Mouse (Mus musculus): Measurements from ENCODE around the gene Bcl2l11.

- TF ChIP-seq POLR2A (IDR thresholded peaks at IDR 0.05; ENCODE audit: borderline replicate concordance, control insufficient read depth, low read depth, low read length) = no peak
- no peak for TF ChIP-seq CTCF (IDR thresholded peaks at IDR 0.05; ENCODE audit: control insufficient read depth, insufficient read depth, low read length)
These were observed 33.4 kb upstream of the Bcl2l11 start for GRCm38 (mm10) chr2:128092451-128092850.

All from bone marrow, adult 2 months (tissue).